Mouse (Mus musculus) limb, embryonic 14.5 days (tissue): ENCODE measurements around the gene Baiap2. TPM values are rescaled to one million over a fixed set of nuclear protein-coding genes. Genes with fewer than 3 reads are reported as not detected.

Experiments used
- ATAC-seq: fragments of 200-750 bp; cut with Nextera tagmentation; 2 replicates; pipeline ENCODE4 v1.8.0; 2017; ENCODE audit warnings: low read depth, moderate number of reproducible peaks, moderate TSS enrichment; ENCODE audit not compliant: low FRiP score
- DNase-seq: peaks from one replicate; pipeline ENCODE4 v3.0.0-alpha.2; 2015; ENCODE audit warnings: low spot score
- H3K27ac ChIP-seq: fragments of 300-500 bp; sonication (generic); replicated peaks from 2 replicates; pipeline ENCODE4 v1.5.1; 2014; ENCODE audit warnings: low read depth, mild to moderate bottlenecking, low read length, moderate library complexity, mixed read lengths
- H3K27me3 ChIP-seq: fragments of 300-500 bp; sonication (generic); 2 replicates; pipeline ENCODE4 v1.6.1; 2014; ENCODE audit warnings: low read length, mixed read lengths; ENCODE audit not compliant: control insufficient read depth, insufficient read depth
- H3K36me3 ChIP-seq: fragments of 300-500 bp; sonication (generic); 2 replicates; pipeline ENCODE4 v1.6.1; 2014; ENCODE audit warnings: mild to moderate bottlenecking, low read length, moderate library complexity, mixed read lengths; ENCODE audit not compliant: control insufficient read depth, insufficient read depth
- H3K4me1 ChIP-seq: fragments of 300-500 bp; sonication (generic); 2 replicates; pipeline ENCODE4 v1.6.1; 2014; ENCODE audit warnings: antibody characterized with exemption, low read length, mixed read lengths; ENCODE audit not compliant: control insufficient read depth, insufficient read depth
- H3K4me2 ChIP-seq: fragments of 300-500 bp; sonication (generic); replicated peaks from 2 replicates; pipeline ENCODE4 v1.6.1; 2014; ENCODE audit warnings: low read depth, mild to moderate bottlenecking, low read length, moderate library complexity; ENCODE audit not compliant: severe bottlenecking
- H3K4me3 ChIP-seq: fragments of 300-500 bp; sonication (generic); replicated peaks from 2 replicates; pipeline ENCODE4 v1.5.1; 2014; ENCODE audit warnings: low read length
- H3K9ac ChIP-seq: fragments of 300-500 bp; sonication (generic); 2 replicates; pipeline ENCODE4 v1.6.1; 2014; ENCODE audit warnings: mild to moderate bottlenecking, low read depth, low read length, moderate library complexity; ENCODE audit not compliant: severe bottlenecking
- H3K9me3 ChIP-seq: fragments of 300-500 bp; sonication (generic); 2 replicates; pipeline ENCODE4 v1.6.1; 2016; ENCODE audit warnings: low read length; ENCODE audit not compliant: control insufficient read depth
- POLR2A ChIP-seq: fragments of 200-500 bp; IDR thresholded peaks from 2 replicates; pipeline ENCODE4 v1.8.0; 2012; ENCODE audit warnings: inconsistent platforms, mild to moderate bottlenecking, moderate library complexity, borderline replicate concordance; ENCODE audit not compliant: insufficient read depth, insufficient read length; ENCODE audit errors: extremely low read depth
- WGBS: fragments of 180-500 bp; shearing (Covaris S2); extraction: QIAGEN DNeasy Blood & Tissue Kit; methylation state at CpG from one replicate; pipeline ENCODE4 v1.1.7; 2014; 5-methylcytosine and 5-hydroxymethylcytosine counted together
- polyA plus RNA-seq, 2 experiments: library from polyadenylated mRNA; depleted of rRNA in 1 of 2; stranded (reverse) in 1 of 2; unstranded in 1 of 2; fragments of >200 nt; fragmentation: Nextera tagmentation in 1 of 2; extraction: Ambion mirVana in 1 of 2; gene quantifications; 2 replicates each; pipeline versions ENCODE4 v1.2.1 to v1.2.3; 2012 to 2014

The Baiap2 gene
- polyA plus RNA-seq, 2 experiments: 28.1 to 29.5 TPM

DNA sequence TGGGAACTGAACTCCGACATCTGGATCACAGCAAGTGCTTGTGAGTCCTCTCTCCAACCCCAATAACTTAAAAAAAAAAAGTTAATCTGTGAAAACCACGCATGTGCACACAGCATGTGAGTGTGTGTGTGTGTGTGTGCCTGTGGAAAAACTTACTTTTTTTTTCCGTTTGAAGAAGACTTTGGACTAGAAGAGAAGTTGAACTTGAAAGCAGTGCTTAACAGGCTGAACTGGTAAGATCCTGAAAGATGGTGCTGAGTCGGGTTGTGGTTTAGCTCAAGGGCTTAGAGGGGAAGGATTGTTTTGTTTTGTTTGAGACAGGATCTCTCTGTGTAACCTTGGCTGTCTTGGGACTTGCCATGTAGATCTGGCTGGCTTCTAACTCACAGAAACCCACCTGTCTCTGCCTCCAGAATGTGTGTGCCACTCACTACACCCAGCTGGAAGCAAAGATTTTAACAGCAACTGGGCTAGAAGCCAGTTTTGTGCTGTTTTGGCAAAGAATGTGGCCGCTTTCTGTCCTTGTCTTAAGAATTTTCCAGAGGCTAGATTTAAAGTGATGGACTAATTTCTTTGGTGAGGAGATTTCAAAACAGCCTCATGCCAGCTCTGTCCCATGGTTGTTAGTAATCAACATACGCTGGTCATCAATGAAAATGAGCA, 12.8 kb upstream of the Baiap2 start:
- ATAC-seq (no peak), DNase-seq (no peak)
- Histone ChIP-seq H3K9me3 (no peaks in the 10 kb centered on the region), H3K4me2 (no peak overlapping the region), H3K4me1 (no peaks in the 10 kb centered on the region; the same call in 1 of the 2 replicates), H3K36me3 (no peaks in the 10 kb centered on the region), H3K27me3 (no peaks in the 10 kb centered on the region), H3K9ac (no peak overlapping the region), H3K27ac (no peak overlapping the region), H3K4me3 (no peak overlapping the region)
- 74% methylated on average over 6 of the region's 6 CpGs for WGBS
- TF ChIP-seq POLR2A: no peak

DNA sequence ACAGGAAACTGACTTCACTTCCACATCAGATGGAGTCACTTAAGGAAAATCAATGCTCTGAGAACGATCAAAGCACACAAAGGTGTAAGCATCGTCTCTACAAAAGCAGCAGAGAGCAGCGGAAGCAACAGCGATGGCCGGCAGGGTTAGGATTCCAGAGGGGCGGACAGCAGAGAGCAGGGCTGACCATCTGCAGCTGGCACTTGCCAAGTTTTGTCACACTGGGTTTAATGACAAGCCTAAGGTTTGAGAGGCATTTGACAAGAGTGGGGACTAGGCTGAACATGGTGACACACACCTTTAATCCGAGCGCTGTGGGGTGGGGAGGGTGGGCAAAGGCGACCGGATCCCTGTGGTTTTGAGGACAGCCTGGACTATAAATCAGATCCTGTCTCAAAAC, 10.8 kb upstream of the Baiap2 start:
- Histone ChIP-seq H3K4me1 (peaks cover 11% of the 10 kb centered on the region), H3K27me3 (no peaks in the 10 kb centered on the region), H3K36me3 (0 out of 2 replicates have a peak, but pooled peaks cover 2% of the 10 kb centered on the region), H3K27ac (no peak overlapping the region), H3K4me3 (no peak overlapping the region), H3K4me2 (no peak overlapping the region), H3K9me3 (no peaks in the 10 kb centered on the region), H3K9ac (no peak overlapping the region)
- ATAC-seq: no peak
- TF ChIP-seq POLR2A: no peak
- WGBS: 53% methylated on average over 10 of the region's 10 CpGs
- no peak for DNase-seq

DNA sequence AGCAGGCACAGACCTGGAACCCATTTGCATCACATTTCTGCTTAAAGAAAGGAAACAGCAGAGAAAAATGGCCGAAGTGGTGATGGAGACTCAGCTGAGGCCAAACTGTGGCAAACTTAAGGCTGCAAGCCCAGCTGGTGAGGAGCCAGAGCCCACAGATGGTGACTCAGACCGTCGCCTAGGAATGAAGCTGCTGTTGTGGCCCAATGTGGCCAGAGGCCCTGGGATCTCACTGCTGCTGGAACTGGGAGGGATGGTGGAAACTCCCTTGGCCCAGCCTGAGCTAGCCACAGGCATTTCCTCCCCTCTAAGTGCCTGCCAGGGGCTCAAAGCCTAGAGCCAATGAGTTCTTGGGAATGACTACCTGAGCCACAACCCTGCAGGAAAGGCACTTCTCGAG, 9.4 kb upstream of the Baiap2 start:
- no peaks in the 10 kb centered on the region for H3K9me3 ChIP-seq
- H3K9ac ChIP-seq: no peak overlapping the region
- ATAC-seq: no peak
- no peak overlapping the region for H3K4me2 ChIP-seq
- peak; percentile 44 for DNase-seq
- peaks cover 22% of the 10 kb centered on the region for H3K4me1 ChIP-seq
- TF ChIP-seq POLR2A: no peak
- H3K27ac ChIP-seq: no peak overlapping the region
- no peak overlapping the region for H3K4me3 ChIP-seq
- WGBS: 54% methylated on average over 4 of the region's 4 CpGs
- 0 out of 2 replicates have a peak, but pooled peaks cover 2% of the 10 kb centered on the region for H3K36me3 ChIP-seq
- no peaks in the 10 kb centered on the region for H3K27me3 ChIP-seq

DNA sequence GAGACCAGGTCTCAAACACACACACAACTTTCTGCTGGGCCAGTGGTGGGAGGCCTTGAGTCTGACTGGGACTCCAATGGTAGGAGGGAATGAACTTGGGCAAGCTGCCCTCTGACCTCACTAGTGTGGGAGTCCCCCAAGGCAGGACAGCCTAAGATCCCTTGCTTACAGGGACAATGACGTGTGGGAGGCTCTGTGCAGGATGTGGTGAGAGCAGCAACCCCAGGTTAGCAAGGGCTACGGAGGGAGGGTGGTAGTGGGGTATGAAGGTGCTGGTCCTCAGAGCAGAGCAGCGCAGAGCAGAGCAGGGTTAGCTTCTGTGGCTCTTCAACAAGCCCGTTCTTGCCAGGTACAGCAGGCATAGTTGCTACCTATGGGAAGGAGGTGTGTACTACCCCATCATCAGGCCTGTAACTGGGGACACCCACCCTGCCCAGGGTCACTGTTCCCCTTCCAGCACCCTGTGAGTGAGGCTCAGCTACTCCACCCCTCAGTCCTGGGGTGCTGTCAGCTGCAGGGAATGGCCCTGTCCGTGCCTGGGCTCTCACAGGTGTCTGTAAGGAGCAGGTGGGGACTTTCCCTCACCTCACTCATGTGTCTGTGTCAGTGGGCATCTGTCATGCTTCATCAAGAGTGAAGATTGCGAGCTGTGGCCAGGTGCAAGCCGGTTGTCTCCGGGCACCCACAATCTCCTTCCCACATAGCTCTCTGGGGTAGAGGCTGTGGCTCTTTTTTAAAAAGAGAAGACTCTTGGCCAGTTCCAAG, 8.6 kb upstream of the Baiap2 start:
- H3K4me3 ChIP-seq: no peak overlapping the region
- 76% methylated on average over 8 of the region's 8 CpGs for WGBS
- ATAC-seq (no peak), DNase-seq (no peak)
- H3K9me3 ChIP-seq: no peaks in the 10 kb centered on the region
- H3K36me3 ChIP-seq: 0 out of 2 replicates have a peak, but pooled peaks cover 2% of the 10 kb centered on the region
- no peak for TF ChIP-seq POLR2A
- peaks cover 30% of the 10 kb centered on the region for H3K4me1 ChIP-seq
- no peak overlapping the region for H3K27ac ChIP-seq
- H3K9ac ChIP-seq: no peak overlapping the region
- no peak overlapping the region for H3K4me2 ChIP-seq
- no peaks in the 10 kb centered on the region for H3K27me3 ChIP-seq

DNA sequence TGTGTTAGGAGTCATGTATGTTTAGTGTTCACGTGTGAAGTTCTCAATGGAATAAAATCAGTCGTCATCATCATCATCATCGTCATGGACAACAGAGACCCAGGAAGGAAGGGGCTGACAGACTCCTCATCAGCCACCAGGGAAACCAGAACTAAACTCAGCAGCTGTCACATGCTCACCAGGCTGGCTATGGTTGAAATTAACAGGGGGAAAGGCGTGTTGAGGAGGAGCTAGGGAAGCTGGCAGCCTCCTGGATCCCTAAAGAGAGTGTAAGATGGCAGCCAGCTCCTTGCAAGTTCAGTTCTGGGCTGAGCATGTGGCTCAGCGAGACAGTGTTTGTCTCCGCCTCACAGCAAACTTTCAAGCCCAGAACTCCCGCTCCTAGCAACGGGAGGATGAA, 7.8 kb upstream of the Baiap2 start:
- peaks cover 34% of the 10 kb centered on the region for H3K4me1 ChIP-seq

More for the DNA sequence above, 7.8 kb upstream of the Baiap2 start:
- Histone ChIP-seq H3K36me3 (0 out of 2 replicates have a peak, but pooled peaks cover 2% of the 10 kb centered on the region), H3K27ac (no peak overlapping the region), H3K4me2 (no peak overlapping the region), H3K27me3 (no peaks in the 10 kb centered on the region), H3K9ac (no peak overlapping the region), H3K9me3 (no peaks in the 10 kb centered on the region), H3K4me3 (no peak overlapping the region)
- TF ChIP-seq POLR2A: no peak
- ATAC-seq: no peak
- 76% methylated on average over 8 of the region's 8 CpGs for WGBS
- DNase-seq: no peak
